Mouse (Mus musculus): Measurements from ENCODE around the gene Gpr65. TPM values are rescaled to one million over a fixed set of nuclear protein-coding genes. Genes with fewer than 3 reads are reported as not detected.

Gpr65 gene
- polyA plus RNA-seq (2012; rRNA removed; ENCODE audit: low replicate concordance) = 1.7 and 3.6 TPM in 2 replicates

GRCm38 (mm10) chr12:98268441-98269369 lies at the start of gene Gpr65:
TSS of gene Gpr65 (plus strand) at chr12:98268635.

GRCm38 (mm10) chr12:98258845-98259517 lies 9.5 kb upstream of the Gpr65 start, which contains the start of gene Galc:
TSS of gene Galc (minus strand) at chr12:98259459.

Other genes with a start within 250 kb of the Gpr65 start
- 15.3 and 25.0 TPM in 2 replicates for gene Galc, start 9.2 kb upstream of the Gpr65 start, polyA plus RNA-seq (2012; rRNA removed; ENCODE audit: low replicate concordance)